ENCODE assay signal across 18 mouse cellular contexts in the genomic region with DNA sequence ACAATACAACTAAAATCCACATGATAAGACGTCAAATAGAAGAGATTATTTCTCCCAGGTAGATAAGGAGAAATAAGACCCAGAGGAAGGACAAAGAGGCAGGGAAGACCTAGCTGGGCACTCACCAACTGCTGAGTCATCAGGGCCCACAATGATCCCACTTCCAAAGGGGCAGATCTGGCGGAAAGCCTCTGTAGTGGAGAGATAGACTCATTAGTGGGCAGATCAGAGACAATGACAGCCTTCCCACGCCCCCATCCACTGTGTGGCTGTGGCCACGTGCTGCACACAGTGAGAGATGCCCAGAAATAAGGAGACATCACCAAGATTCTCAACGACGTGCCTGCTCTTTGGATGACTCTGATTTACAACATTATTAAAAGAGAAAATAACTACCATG.
"Had no signal": no experiment of that assay in that cellular context is flagged by ENCODE, and none has a peak within 500 bp of the region (broad histone marks: within the 10 kb centered on the region; RNA-seq: fewer than 3 reads in every experiment).

No protein-coding gene starts in this region.

- DNase-seq: lung, adult 18-20 months; lung, embryonic 14.5 days; lung, postnatal 10 days; lung, postnatal 4 days; midbrain, embryonic 14.5 days; retina, postnatal 1 day; right cerebral cortex, adult 18-20 months; right cerebral cortex, postnatal 25 days; right cerebral cortex, postnatal 4 days; spleen, adult 18-20 months; thymus, adult 2 months; thymus, postnatal 25 days; thymus, postnatal 4 days had no signal

- ATAC-seq: midbrain, embryonic 16.5 days had no signal

- H3K4me1 ChIP-seq: neural tube, embryonic 13.5 days; neural tube, embryonic 15.5 days had no signal

- H3K9me3 ChIP-seq: midbrain, embryonic 10.5 days; neural tube, embryonic 13.5 days; neural tube, embryonic 15.5 days had no signal

- H3K4me3 ChIP-seq: midbrain, embryonic 10.5 days; myocyte; neural tube, embryonic 13.5 days; neural tube, embryonic 15.5 days had no signal

- H3K27me3 ChIP-seq: neural tube, embryonic 13.5 days; neural tube, embryonic 15.5 days had no signal

- H3K9ac ChIP-seq: lung, embryonic 14.5 days; neural tube, embryonic 13.5 days; neural tube, embryonic 15.5 days had no signal

- H3K4me2 ChIP-seq: lung, embryonic 14.5 days; neural tube, embryonic 13.5 days; neural tube, embryonic 15.5 days had no signal

- H3K27ac ChIP-seq: midbrain, embryonic 10.5 days; neural tube, embryonic 13.5 days; neural tube, embryonic 15.5 days had no signal
